ENCODE assay signal across 24 mouse cellular contexts in genomic region chr9:21578226-21578625, GRCm38 (mm10).
"Had no signal": no experiment of that assay in that cellular context is flagged by ENCODE, and none has a peak within 500 bp of the region (broad histone marks: within the 10 kb centered on the region; RNA-seq: fewer than 3 reads in every experiment).

No protein-coding gene starts in this region.

- H3K9me3 ChIP-seq: heart, embryonic 10.5 days; heart, embryonic 12.5 days; hindbrain, embryonic 13.5 days; hindbrain, embryonic 15.5 days; intestine, embryonic 15.5 days; limb, embryonic 10.5 days; limb, embryonic 12.5 days; liver, embryonic 13.5 days had no signal

- H3K9ac ChIP-seq: heart, embryonic 12.5 days; hindbrain, embryonic 13.5 days; hindbrain, embryonic 15.5 days; intestine, embryonic 15.5 days; limb, embryonic 12.5 days; liver, embryonic 13.5 days had no signal

- H3K4me3 ChIP-seq: gastrocnemius, adult 2 months; heart, embryonic 10.5 days; heart, embryonic 12.5 days; hindbrain, embryonic 13.5 days; hindbrain, embryonic 15.5 days; intestine, embryonic 15.5 days; left cerebral cortex, adult 2 months; limb, embryonic 10.5 days; limb, embryonic 12.5 days; liver, embryonic 13.5 days had no signal

- H3K4me1 ChIP-seq: heart, embryonic 10.5 days; heart, embryonic 12.5 days; hindbrain, embryonic 13.5 days; hindbrain, embryonic 15.5 days; intestine, embryonic 15.5 days; limb, embryonic 10.5 days; limb, embryonic 12.5 days had no signal

- H3K27ac ChIP-seq: gastrocnemius, adult 2 months; heart, embryonic 10.5 days; hindbrain, embryonic 13.5 days; hindbrain, embryonic 15.5 days; intestine, embryonic 15.5 days; left cerebral cortex, adult 2 months; limb, embryonic 10.5 days; limb, embryonic 12.5 days; liver, embryonic 13.5 days had no signal

- ATAC-seq: inflammation-experienced regulatory T-cells, adult 6 months; intestine, embryonic 15.5 days; intestine, postnatal 0 days had no signal

- H3K4me2 ChIP-seq: heart, embryonic 12.5 days; hindbrain, embryonic 13.5 days; hindbrain, embryonic 15.5 days; intestine, embryonic 15.5 days; limb, embryonic 12.5 days; liver, embryonic 11.5 days; liver, embryonic 13.5 days had no signal

- DNase-seq: gastrocnemius, adult 2 months; gastrocnemius, postnatal 10 days; gastrocnemius, postnatal 25 days; heart, adult 18-20 months; heart, postnatal 10 days; heart, postnatal 4 days; kidney, adult 18-20 months; kidney, adult 8-10 months; kidney, postnatal 10 days; kidney, postnatal 25 days; kidney, postnatal 4 days; liver; liver, embryonic 13.5 days had no signal

- H3K27me3 ChIP-seq: heart, embryonic 12.5 days; hindbrain, embryonic 13.5 days; hindbrain, embryonic 15.5 days; intestine, embryonic 15.5 days; limb, embryonic 12.5 days; liver, embryonic 13.5 days had no signal
